Mouse (Mus musculus) midbrain, embryonic 14.5 days (tissue): ENCODE results near the gene F12. TPM values are rescaled to one million over a fixed set of nuclear protein-coding genes. Genes with fewer than 3 reads are reported as not detected.
A peak's percentile ranks its signal among the peaks of the same experiment; 100 is the strongest.

Experiments used
- ATAC-seq: fragments of 200-750 bp; cut with Nextera tagmentation; 2 replicates; pipeline ENCODE4 v1.8.0; 2017; ENCODE audit warnings: moderate number of reproducible peaks, moderate library complexity; ENCODE audit not compliant: low FRiP score, low TSS enrichment
- DNase-seq: peaks from one replicate; pipeline ENCODE4 v3.0.0-alpha.2; 2015
- H3K27ac ChIP-seq: fragments of 300-500 bp; sonication (generic); replicated peaks from 2 replicates; pipeline ENCODE4 v1.5.1; 2014; ENCODE audit warnings: mild to moderate bottlenecking, low read depth, low read length, moderate library complexity
- H3K27me3 ChIP-seq: fragments of 300-500 bp; sonication (generic); 2 replicates; pipeline ENCODE4 v1.6.1; 2014; ENCODE audit warnings: low read length, control low read depth, mixed read lengths; ENCODE audit not compliant: control insufficient read depth, insufficient read depth
- H3K36me3 ChIP-seq: fragments of 300-500 bp; sonication (generic); 2 replicates; pipeline ENCODE4 v1.6.1; 2014; ENCODE audit warnings: low read length, control low read depth; ENCODE audit not compliant: control insufficient read depth, insufficient read depth
- H3K4me1 ChIP-seq: fragments of 300-500 bp; sonication (generic); 2 replicates; pipeline ENCODE4 v1.6.1; 2014; ENCODE audit warnings: mild to moderate bottlenecking, antibody characterized with exemption, low read length, control low read depth; ENCODE audit not compliant: control insufficient read depth, insufficient read depth
- H3K4me2 ChIP-seq: fragments of 300-500 bp; sonication (generic); 2 replicates; pipeline ENCODE4 v1.6.1; 2014; ENCODE audit warnings: mild to moderate bottlenecking, low read length, moderate library complexity
- H3K4me3 ChIP-seq: fragments of 300-500 bp; sonication (generic); replicated peaks from 2 replicates; pipeline ENCODE4 v1.5.1; 2014; ENCODE audit warnings: low read depth, low read length
- H3K9ac ChIP-seq: fragments of 300-500 bp; sonication (generic); replicated peaks from 2 replicates; pipeline ENCODE4 v1.6.1; 2014; ENCODE audit warnings: mild to moderate bottlenecking, low read length, moderate library complexity
- H3K9me3 ChIP-seq: fragments of 300-500 bp; sonication (generic); 2 replicates; pipeline ENCODE4 v1.6.1; 2016; ENCODE audit warnings: low read length, control low read depth, mixed read lengths; ENCODE audit not compliant: control insufficient read depth
- WGBS: fragments of 180-500 bp; shearing (Covaris S2); extraction: QIAGEN DNeasy Blood & Tissue Kit; methylation state at CpG from one replicate; pipeline ENCODE4 v1.1.7; 2014; 5-methylcytosine and 5-hydroxymethylcytosine counted together
- polyA plus RNA-seq: library from polyadenylated mRNA; unstranded; fragments of >200 nt; fragmentation: Nextera tagmentation; extraction: Ambion mirVana; gene quantifications from 2 replicates; pipeline ENCODE4 v1.2.1, GENCODE M21; 2014

F12 gene
- polyA plus RNA-seq, 1 experiment from 2014 or later = not detected

DNA sequence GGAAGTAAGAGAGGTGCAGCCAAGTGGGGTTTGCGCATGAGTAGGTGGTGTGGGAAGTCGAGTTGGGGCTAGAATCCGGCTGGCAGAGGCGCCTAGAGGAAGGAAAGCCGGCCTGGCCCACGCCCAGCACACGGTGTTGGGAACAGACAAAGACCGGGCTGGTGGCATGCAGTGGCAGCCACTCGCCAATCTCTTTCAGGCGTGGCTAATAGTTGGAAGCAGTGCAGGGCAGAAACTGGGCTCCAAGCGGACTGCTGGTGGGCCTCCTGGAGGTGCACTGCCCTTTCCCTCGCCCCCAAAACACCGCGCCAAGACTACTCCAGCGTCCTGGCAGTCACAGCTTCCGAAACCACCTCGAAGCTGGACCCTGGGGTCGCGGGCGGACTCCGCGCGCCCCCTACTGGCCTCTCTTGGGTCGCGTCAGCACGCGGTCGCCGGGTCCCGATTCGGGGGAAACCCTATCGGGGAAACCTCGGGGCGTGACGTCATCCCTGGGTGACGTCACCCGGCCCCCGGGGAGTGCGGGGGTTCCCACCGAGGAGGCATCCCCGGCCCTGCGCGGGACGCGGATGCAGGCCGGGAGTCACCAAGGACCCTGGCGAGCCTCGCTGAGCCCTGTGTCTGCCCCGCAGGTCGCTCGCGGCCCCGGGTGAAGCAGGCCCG, 44.7 kb upstream of the F12 start:
- Histone ChIP-seq H3K9ac (peak overlapping the region; percentile 84), H3K36me3 (peaks cover 37% of the 10 kb centered on the region), H3K4me1 (peaks cover 86% of the 10 kb centered on the region), H3K4me2 (peak overlapping the region; percentile 98), H3K27me3 (no peaks in the 10 kb centered on the region), H3K27ac (peak overlapping the region; percentile 94), H3K4me3 (peak overlapping the region; percentile 48), H3K9me3 (no peaks in the 10 kb centered on the region)
- ATAC-seq (peak; percentile 65), DNase-seq (peak; percentile 94)
- under 1% methylated on average over 51 of the region's 54 CpGs for WGBS

DNA sequence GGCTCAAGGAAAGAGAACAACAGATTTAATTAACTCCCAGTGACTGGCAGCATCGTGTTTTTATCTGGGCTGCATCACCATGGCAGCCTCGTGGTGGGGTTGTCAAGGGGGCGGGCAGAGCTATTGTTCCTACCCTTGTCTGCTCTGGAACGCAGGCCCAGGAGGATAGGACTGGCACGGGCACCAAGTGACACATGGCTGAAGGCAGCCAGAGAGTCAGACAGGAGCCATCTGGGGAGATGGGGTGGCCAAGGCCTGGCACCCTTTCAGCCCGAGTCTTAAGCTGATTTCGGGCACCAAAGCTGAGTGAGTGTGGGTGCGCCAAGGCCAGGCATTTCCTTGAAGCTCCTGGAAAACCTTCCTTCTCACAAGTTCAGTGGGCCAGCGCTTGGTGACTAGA, 43.8 kb upstream of the F12 start:
- peak overlapping the region; percentile 84; the same call in 1 of the 2 replicates for H3K9ac ChIP-seq
- peaks cover 28% of the 10 kb centered on the region for H3K36me3 ChIP-seq
- H3K27ac ChIP-seq = peak overlapping the region; percentile 94
- H3K4me2 ChIP-seq = peak overlapping the region; percentile 98
- peaks cover 91% of the 10 kb centered on the region for H3K4me1 ChIP-seq
- H3K27me3 ChIP-seq = no peaks in the 10 kb centered on the region
- peak; percentile 72 for DNase-seq
- no peak; the same call in 1 of the 2 replicates for ATAC-seq
- H3K4me3 ChIP-seq = no peak overlapping the region
- 29% methylated on average over 9 of the region's 9 CpGs for WGBS
- no peaks in the 10 kb centered on the region for H3K9me3 ChIP-seq

DNA sequence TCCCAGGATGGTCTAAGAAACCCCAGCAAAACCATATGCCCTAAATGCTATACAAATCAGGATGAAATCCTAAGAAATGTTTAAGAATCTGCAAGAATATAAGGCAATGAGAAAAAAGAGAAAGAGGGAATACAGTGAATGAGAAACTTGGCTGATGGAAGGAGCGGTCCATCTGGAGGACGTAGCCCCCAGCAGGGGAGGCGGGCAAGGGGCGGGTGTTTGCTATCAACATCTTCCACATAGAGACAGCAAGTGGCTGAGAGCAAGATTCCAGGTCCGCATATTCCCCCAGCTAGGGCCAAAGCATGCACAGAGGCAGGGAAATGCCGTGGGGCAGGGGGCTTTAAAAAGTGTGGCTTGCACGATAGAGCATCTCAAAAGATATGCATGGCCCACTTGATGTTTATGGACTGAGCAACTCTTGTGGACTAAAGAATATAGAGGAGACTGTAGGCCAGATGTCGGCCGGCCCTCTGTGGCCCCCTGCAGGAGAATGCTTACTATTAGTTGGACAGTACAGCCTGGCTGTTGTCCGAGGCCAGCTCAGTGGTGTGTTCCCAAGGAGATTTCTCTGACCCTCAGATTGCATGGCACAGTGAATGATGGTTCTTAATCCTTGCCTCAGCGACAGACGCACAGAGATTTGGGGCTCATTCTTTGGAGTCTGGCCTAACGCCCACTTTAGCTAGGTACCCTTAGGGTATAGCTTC, 42.4 kb upstream of the F12 start:
- Histone ChIP-seq H3K4me3 (no peak overlapping the region), H3K9me3 (no peaks in the 10 kb centered on the region), H3K4me2 (no peak overlapping the region), H3K27me3 (no peaks in the 10 kb centered on the region), H3K27ac (peak overlapping the region; percentile 37), H3K4me1 (peaks cover 82% of the 10 kb centered on the region), H3K36me3 (peaks cover 15% of the 10 kb centered on the region), H3K9ac (no peak overlapping the region)
- 32% methylated on average over 13 of the region's 13 CpGs for WGBS
- DNase-seq (peak; percentile 62), ATAC-seq (no peak)

GRCm38 (mm10) chr13:55465830-55466440, 39.3 kb upstream of the F12 start:
- peak overlapping the region; percentile 91 for H3K4me2 ChIP-seq
- H3K4me1 ChIP-seq = peaks cover 61% of the 10 kb centered on the region
- no peaks in the 10 kb centered on the region for H3K27me3 ChIP-seq
- DNase-seq = peak; percentile 50
- peak overlapping the region; percentile 69 for H3K4me3 ChIP-seq
- ATAC-seq = no peak
- 48% methylated on average over 5 of the region's 5 CpGs for whole genome bisulfite sequencing
- H3K9ac ChIP-seq = peak overlapping the region; percentile 91
- H3K9me3 ChIP-seq = no peaks in the 10 kb centered on the region
- peaks cover 8% of the 10 kb centered on the region for H3K36me3 ChIP-seq
- H3K27ac ChIP-seq = peak overlapping the region; percentile 97

- Histone ChIP-seq H3K4me3 (peak overlapping the region; percentile 69), H3K4me2 (peak overlapping the region; percentile 91), H3K9ac (peak overlapping the region; percentile 91), H3K27me3 (no peaks in the 10 kb centered on the region), H3K27ac (peak overlapping the region; percentile 97), H3K4me1 (peaks cover 54% of the 10 kb centered on the region), H3K9me3 (no peaks in the 10 kb centered on the region), H3K36me3 (peaks cover 15% of the 10 kb centered on the region)
- DNase-seq (no peak), ATAC-seq (no peak)
- 3% methylated on average over 3 of the region's 3 CpGs for WGBS
Observed at GRCm38 (mm10) chr13:55465184-55465583, 38.6 kb upstream of the F12 start.

DNA sequence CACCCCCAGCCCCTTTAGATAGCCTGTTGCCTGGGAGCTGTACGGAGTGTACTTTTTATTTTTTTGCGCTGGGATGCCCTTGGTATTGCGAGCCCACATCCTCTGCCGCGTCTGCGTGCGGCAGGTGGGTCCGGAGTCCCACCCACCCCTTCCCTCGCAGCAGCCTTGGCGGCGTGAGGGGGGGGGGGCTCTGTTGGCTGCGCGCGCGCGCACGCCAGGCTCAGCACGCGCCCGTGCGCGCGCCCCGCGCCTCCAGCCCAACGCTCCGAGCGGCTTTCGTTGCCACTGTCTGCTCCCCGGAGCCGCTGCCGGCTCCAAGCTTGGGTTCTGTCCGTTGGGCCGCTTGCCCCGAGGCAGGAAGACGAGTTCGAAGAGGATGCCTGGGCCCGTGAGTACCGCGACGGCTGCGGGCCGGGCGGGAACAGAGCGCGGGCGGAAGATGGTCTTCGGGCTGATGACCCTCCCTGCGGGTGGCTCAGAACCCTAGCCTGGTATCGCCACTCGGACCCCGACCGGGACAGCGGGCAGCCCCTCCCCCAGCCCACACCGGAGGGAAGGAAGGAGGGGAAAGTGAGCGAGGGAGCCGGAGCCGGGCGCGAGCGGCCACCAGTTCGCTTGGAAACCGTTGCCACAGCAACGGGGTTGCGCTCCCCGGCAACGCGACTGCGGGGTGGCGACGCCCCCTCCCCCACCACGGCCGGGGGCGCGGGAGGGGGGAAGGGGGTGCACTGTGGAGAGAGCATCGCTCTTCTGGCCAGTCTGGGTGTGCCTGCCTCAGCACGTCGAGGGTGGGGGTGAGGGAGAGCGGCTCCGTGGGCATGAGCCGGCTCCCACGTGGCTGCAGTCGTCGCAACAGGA, 37.7 kb upstream of the F12 start, which contains the start of gene Prr7:
TSS of gene Prr7 (plus strand) at position 241 of the 858 bp plus-strand sequence.
- peaks cover 46% of the 10 kb centered on the region for H3K4me1 ChIP-seq
- H3K27me3 ChIP-seq = no peaks in the 10 kb centered on the region
- H3K36me3 ChIP-seq = peaks cover 25% of the 10 kb centered on the region
- ATAC-seq (peak; percentile 85), DNase-seq (peak; percentile 94)
- peak within 1 kb of the TSS; percentile 91 for H3K4me2 ChIP-seq
- no peaks in the 10 kb centered on the region for H3K9me3 ChIP-seq
- peak within 1 kb of the TSS; percentile 91 for H3K9ac ChIP-seq
- peak within 1 kb of the TSS; percentile 97 for H3K27ac ChIP-seq
- peak within 1 kb of the TSS; percentile 69 for H3K4me3 ChIP-seq
- under 1% methylated on average over 84 of the region's 84 CpGs for WGBS

GRCm38 (mm10) chr13:55463399-55464026, 36.9 kb upstream of the F12 start:
- H3K27ac ChIP-seq = peak overlapping the region; percentile 97
- H3K9ac ChIP-seq = peak overlapping the region; percentile 91
- H3K4me3 ChIP-seq = peak overlapping the region; percentile 69
- H3K9me3 ChIP-seq = no peaks in the 10 kb centered on the region
- 6% methylated on average over 14 of the region's 14 CpGs for WGBS
- peaks cover 32% of the 10 kb centered on the region for H3K36me3 ChIP-seq
- DNase-seq (no peak), ATAC-seq (peak; percentile 1; the same call in 1 of the 2 replicates)
- peak overlapping the region; percentile 91 for H3K4me2 ChIP-seq
- H3K27me3 ChIP-seq = no peaks in the 10 kb centered on the region
- H3K4me1 ChIP-seq = peaks cover 39% of the 10 kb centered on the region

GRCm38 (mm10) chr13:55462965-55463364, 36.4 kb upstream of the F12 start:
- DNase-seq (no peak), ATAC-seq (no peak)
- no peaks in the 10 kb centered on the region for H3K9me3 ChIP-seq
- no peaks in the 10 kb centered on the region for H3K27me3 ChIP-seq
- H3K4me3 ChIP-seq = no peak overlapping the region
- H3K4me2 ChIP-seq = peak overlapping the region; percentile 91
- H3K27ac ChIP-seq = peak overlapping the region; percentile 97; the same call in 1 of the 2 replicates
- peak overlapping the region; percentile 91; the same call in 1 of the 2 replicates for H3K9ac ChIP-seq
- peaks cover 34% of the 10 kb centered on the region for H3K4me1 ChIP-seq
- H3K36me3 ChIP-seq = peaks cover 38% of the 10 kb centered on the region
- 56% methylated on average over 2 of the region's 2 CpGs for WGBS
